Mouse (Mus musculus) stomach, embryonic 14.5 days (tissue): ENCODE measurements around the gene Nol4l. TPM values are rescaled to one million over a fixed set of nuclear protein-coding genes. Genes with fewer than 3 reads are reported as not detected.
A peak's percentile ranks its signal among the peaks of the same experiment; 100 is the strongest.

ENCODE experiments used
- ATAC-seq: fragments of 200-750 bp; cut with Nextera tagmentation; 2 replicates; pipeline ENCODE4 v1.8.0; 2017; ENCODE audit warnings: low read depth, moderate TSS enrichment; ENCODE audit not compliant: insufficient number of reproducible peaks, insufficient read depth, low FRiP score
- H3K27ac ChIP-seq: fragments of 300-500 bp; sonication (generic); 2 replicates; pipeline ENCODE4 v1.5.1; 2014; ENCODE audit warnings: mild to moderate bottlenecking, low read length, moderate library complexity, mixed read lengths
- H3K27me3 ChIP-seq: fragments of 300-500 bp; sonication (generic); 2 replicates; pipeline ENCODE4 v1.6.1; 2014; ENCODE audit warnings: low read length, control low read depth, mixed read lengths; ENCODE audit not compliant: control insufficient read depth, insufficient read depth
- H3K36me3 ChIP-seq: fragments of 300-500 bp; sonication (generic); 2 replicates; pipeline ENCODE4 v1.6.1; 2014; ENCODE audit warnings: mild to moderate bottlenecking, control low read depth, low read length, moderate library complexity, mixed read lengths; ENCODE audit not compliant: control insufficient read depth, insufficient read depth
- H3K4me1 ChIP-seq: fragments of 300-500 bp; sonication (generic); 2 replicates; pipeline ENCODE4 v1.6.1; 2014; ENCODE audit warnings: low read length, control low read depth, mixed read lengths; ENCODE audit not compliant: control insufficient read depth, insufficient read depth
- H3K4me2 ChIP-seq: fragments of 300-500 bp; sonication (generic); replicated peaks from 2 replicates; pipeline ENCODE4 v1.6.1; 2014; ENCODE audit warnings: low read depth, low read length, control low read depth
- H3K4me3 ChIP-seq: fragments of 300-500 bp; sonication (generic); 2 replicates; pipeline ENCODE4 v1.5.1; 2014; ENCODE audit warnings: low read depth, low read length, control low read depth
- H3K9ac ChIP-seq: fragments of 300-500 bp; sonication (generic); replicated peaks from 2 replicates; pipeline ENCODE4 v1.6.1; 2014; ENCODE audit warnings: low read depth, mild to moderate bottlenecking, control low read depth, low read length, moderate library complexity, mixed read lengths
- H3K9me3 ChIP-seq: fragments of 300-500 bp; sonication (generic); 2 replicates; pipeline ENCODE4 v1.6.1; 2016; ENCODE audit warnings: low read depth, low read length, control low read depth; ENCODE audit not compliant: control insufficient read depth
- WGBS: fragments of 180-500 bp; shearing (Covaris S2); extraction: QIAGEN DNeasy Blood & Tissue Kit; methylation state at CpG from one replicate; pipeline ENCODE4 v1.1.7; 2014; 5-methylcytosine and 5-hydroxymethylcytosine counted together
- polyA plus RNA-seq: library from polyadenylated mRNA; unstranded; fragments of >200 nt; fragmentation: Nextera tagmentation; extraction: Ambion mirVana; gene quantifications from 2 replicates; pipeline ENCODE4 v1.2.1, GENCODE M21; 2014

Nol4l gene
- polyA plus RNA-seq, 1 experiment from 2014 or later = 17.7 TPM

GRCm38 (mm10) chr2:153513983-153514382 lies 15.8 kb downstream of the Nol4l start:
- Histone ChIP-seq H3K9ac (no peak overlapping the region), H3K36me3 (no peaks in the 10 kb centered on the region), H3K4me1 (peaks cover 7% of the 10 kb centered on the region), H3K4me3 (no peak overlapping the region), H3K27me3 (no peaks in the 10 kb centered on the region), H3K4me2 (no peak overlapping the region), H3K27ac (no peak overlapping the region), H3K9me3 (no peaks in the 10 kb centered on the region)
- no peak for ATAC-seq
- WGBS = 90% methylated on average over 3 of the region's 3 CpGs

GRCm38 (mm10) chr2:153512416-153513323 lies 17.1 kb downstream of the Nol4l start:
- 73% methylated on average over 14 of the region's 14 CpGs for WGBS
- ATAC-seq = no peak
- no peak overlapping the region for H3K4me2 ChIP-seq
- H3K4me1 ChIP-seq = peaks cover 10% of the 10 kb centered on the region
- no peak overlapping the region for H3K27ac ChIP-seq
- no peaks in the 10 kb centered on the region for H3K36me3 ChIP-seq
- H3K27me3 ChIP-seq = no peaks in the 10 kb centered on the region
- no peak overlapping the region for H3K4me3 ChIP-seq
- H3K9ac ChIP-seq = no peak overlapping the region
- H3K9me3 ChIP-seq = no peaks in the 10 kb centered on the region

- Histone ChIP-seq H3K4me2 (no peak overlapping the region), H3K9ac (no peak overlapping the region), H3K27ac (no peak overlapping the region), H3K4me3 (no peak overlapping the region), H3K27me3 (no peaks in the 10 kb centered on the region), H3K36me3 (no peaks in the 10 kb centered on the region), H3K9me3 (no peaks in the 10 kb centered on the region), H3K4me1 (peaks cover 10% of the 10 kb centered on the region)
- no peak for ATAC-seq
- 79% methylated on average over 6 of the region's 6 CpGs for WGBS
Observed at GRCm38 (mm10) chr2:153511562-153511961, 18.2 kb downstream of the Nol4l start.

GRCm38 (mm10) chr2:153510136-153510535 lies 19.6 kb downstream of the Nol4l start:
- no peak overlapping the region for H3K9ac ChIP-seq
- H3K27ac ChIP-seq = no peak overlapping the region
- H3K4me3 ChIP-seq = no peak overlapping the region
- no peak overlapping the region for H3K4me2 ChIP-seq
- no peaks in the 10 kb centered on the region for H3K9me3 ChIP-seq
- WGBS = 82% methylated on average over 8 of the region's 8 CpGs
- H3K4me1 ChIP-seq = peaks cover 10% of the 10 kb centered on the region
- H3K27me3 ChIP-seq = no peaks in the 10 kb centered on the region
- ATAC-seq = no peak
- no peaks in the 10 kb centered on the region for H3K36me3 ChIP-seq

GRCm38 (mm10) chr2:153509211-153510029 lies 20.4 kb downstream of the Nol4l start:
- no peak overlapping the region for H3K9ac ChIP-seq
- no peaks in the 10 kb centered on the region for H3K36me3 ChIP-seq
- WGBS = 15% methylated on average over 18 of the region's 18 CpGs
- no peak overlapping the region for H3K4me3 ChIP-seq
- H3K4me1 ChIP-seq = peaks cover 10% of the 10 kb centered on the region
- no peaks in the 10 kb centered on the region for H3K27me3 ChIP-seq
- no peaks in the 10 kb centered on the region for H3K9me3 ChIP-seq
- ATAC-seq = peak; percentile 44; the same call in 1 of the 2 replicates
- H3K27ac ChIP-seq = no peak overlapping the region
- H3K4me2 ChIP-seq = no peak overlapping the region

GRCm38 (mm10) chr2:153508405-153508804 lies 21.4 kb downstream of the Nol4l start:
- Histone ChIP-seq H3K4me1 (peaks cover 10% of the 10 kb centered on the region), H3K9ac (no peak overlapping the region), H3K36me3 (no peaks in the 10 kb centered on the region), H3K9me3 (no peaks in the 10 kb centered on the region), H3K27me3 (no peaks in the 10 kb centered on the region), H3K4me3 (no peak overlapping the region), H3K27ac (no peak overlapping the region), H3K4me2 (no peak overlapping the region)
- no peak for ATAC-seq
- 76% methylated on average over 3 of the region's 3 CpGs for WGBS

GRCm38 (mm10) chr2:153507969-153508368 lies 21.8 kb downstream of the Nol4l start:
- WGBS = 100% methylated on average over 2 of the region's 2 CpGs
- no peaks in the 10 kb centered on the region for H3K9me3 ChIP-seq
- H3K9ac ChIP-seq = no peak overlapping the region
- no peaks in the 10 kb centered on the region for H3K27me3 ChIP-seq
- H3K36me3 ChIP-seq = no peaks in the 10 kb centered on the region
- peaks cover 10% of the 10 kb centered on the region for H3K4me1 ChIP-seq
- no peak overlapping the region for H3K4me2 ChIP-seq
- H3K4me3 ChIP-seq = no peak overlapping the region
- no peak for ATAC-seq
- no peak overlapping the region for H3K27ac ChIP-seq

GRCm38 (mm10) chr2:153506385-153506784 lies 23.4 kb downstream of the Nol4l start:
- no peak overlapping the region for H3K27ac ChIP-seq
- whole genome bisulfite sequencing = 76% methylated on average over 5 of the region's 5 CpGs
- no peaks in the 10 kb centered on the region for H3K9me3 ChIP-seq
- ATAC-seq = no peak
- peaks cover 10% of the 10 kb centered on the region for H3K4me1 ChIP-seq
- no peak overlapping the region for H3K4me2 ChIP-seq
- H3K4me3 ChIP-seq = no peak overlapping the region
- no peaks in the 10 kb centered on the region for H3K36me3 ChIP-seq
- no peak overlapping the region for H3K9ac ChIP-seq
- H3K27me3 ChIP-seq = no peaks in the 10 kb centered on the region
